Mouse (Mus musculus) embryonic fibroblast, embryonic 13.5 days (primary cell): Measurements from ENCODE around the gene Ano2. TPM values are rescaled to one million over a fixed set of nuclear protein-coding genes. Genes with fewer than 3 reads are reported as not detected.

ENCODE experiments used
- H3K27ac ChIP-seq: 2 replicates; pipeline ENCODE4 v1.5.1; 2012; ENCODE audit warnings: low read length, control low read depth, inconsistent platforms; ENCODE audit not compliant: insufficient read depth
- H3K4me1 ChIP-seq: 2 replicates; pipeline ENCODE4 v1.6.1; 2011; ENCODE audit warnings: low read length; ENCODE audit not compliant: control insufficient read depth, insufficient read depth
- H3K4me3 ChIP-seq: 2 replicates; pipeline ENCODE4 v1.5.1; 2011; ENCODE audit warnings: mild to moderate bottlenecking, control low read depth, low read length; ENCODE audit not compliant: insufficient read depth
- CTCF ChIP-seq: IDR thresholded peaks from 2 replicates; pipeline ENCODE4 v1.5.1; 2011; ENCODE audit warnings: mild to moderate bottlenecking, control low read depth, low read length, moderate library complexity, borderline replicate concordance; ENCODE audit not compliant: insufficient read depth
- POLR2A ChIP-seq: IDR thresholded peaks from 2 replicates; pipeline ENCODE4 v1.6.1; 2011; ENCODE audit warnings: low read depth, mild to moderate bottlenecking, control low read depth, low read length, moderate library complexity
- polyA plus RNA-seq: library from polyadenylated mRNA; stranded (reverse); fragments of >200 nt; gene quantifications from 2 replicates; pipeline ENCODE4 v1.2.4, GENCODE M21; 2011; ENCODE audit warnings: low read depth; ENCODE audit not compliant: missing spikeins, insufficient read length

Gene Ano2
- polyA plus RNA-seq, 1 experiment: not detected

DNA sequence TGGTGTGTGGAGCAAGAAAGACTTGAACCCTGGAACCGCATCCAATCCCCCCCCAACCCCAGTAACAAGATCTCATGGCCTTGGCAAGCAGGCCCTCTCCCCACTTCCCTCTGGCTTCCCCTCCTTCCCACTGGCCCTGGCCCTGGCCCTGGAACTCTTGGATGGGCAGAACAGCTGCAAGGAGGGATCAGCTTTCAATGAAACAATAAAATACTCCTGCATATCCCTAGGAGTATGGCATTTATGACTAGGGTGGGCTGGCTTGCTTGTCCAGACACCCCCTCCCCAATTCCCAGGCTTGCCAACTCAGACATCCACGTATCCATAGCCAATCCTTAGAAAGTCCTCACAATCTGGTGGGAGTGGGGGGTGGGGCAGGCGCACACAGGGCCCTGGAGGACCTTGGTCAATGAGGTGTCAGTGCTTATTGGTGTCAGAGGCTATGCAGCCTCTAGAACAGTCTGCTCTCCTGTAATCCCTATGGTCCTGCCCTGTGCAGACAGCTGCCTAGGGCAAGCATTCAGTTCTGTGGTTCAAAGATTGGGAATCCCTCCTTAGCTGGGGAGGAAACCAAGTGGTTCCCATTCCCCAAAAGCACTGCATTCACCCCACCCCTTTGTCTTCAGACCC, 396.2 kb downstream of the Ano2 start:
- Histone ChIP-seq H3K27ac (no peak overlapping the region), H3K4me1 (no peaks in the 10 kb centered on the region), H3K4me3 (no peak overlapping the region)
- TF ChIP-seq CTCF (no peak), POLR2A (no peak)

DNA sequence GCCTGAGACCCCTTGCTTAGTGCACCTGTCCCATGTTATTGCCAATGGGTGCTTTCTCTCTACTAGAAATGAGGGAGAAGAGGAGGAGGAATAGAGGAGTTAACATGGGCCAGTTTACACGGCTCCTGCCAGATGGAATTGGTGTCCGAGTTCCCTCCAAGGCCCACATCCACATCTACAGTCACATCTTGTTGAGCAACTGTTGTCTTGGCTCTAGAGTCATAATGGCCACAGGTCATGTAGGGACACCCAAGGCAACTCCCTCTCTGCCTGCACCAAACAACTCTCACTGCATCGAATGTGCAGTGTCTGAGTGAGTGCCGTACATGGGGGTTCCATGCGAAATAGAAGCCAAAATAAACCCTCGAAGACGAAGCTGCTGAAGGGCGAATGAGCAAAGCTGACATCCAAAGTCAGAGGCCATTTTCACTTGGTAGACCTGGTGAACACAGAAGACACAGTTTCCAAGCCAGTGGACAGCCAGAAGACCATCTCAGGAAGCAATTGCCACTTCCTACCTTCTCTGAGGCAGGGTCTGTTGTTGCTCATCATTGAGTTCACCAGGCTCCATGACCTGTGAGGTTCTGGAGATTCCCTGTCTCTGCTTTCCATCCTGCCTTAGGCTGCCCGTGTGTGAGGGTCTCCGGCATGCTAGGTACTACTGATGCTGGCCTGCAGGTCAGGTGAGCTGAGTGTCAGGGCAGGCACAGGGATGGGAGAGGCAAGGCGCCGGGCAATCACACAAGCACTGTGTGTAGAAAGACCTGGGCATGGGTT, 398.5 kb downstream of the Ano2 start:
- no peak for TF ChIP-seq POLR2A
- no peak for TF ChIP-seq CTCF
- Histone ChIP-seq H3K4me1 (no peaks in the 10 kb centered on the region), H3K27ac (no peak overlapping the region), H3K4me3 (no peak overlapping the region)

Other genes starting within 250 kb of the Ano2 start
- 170 and 246 TPM in 2 replicates for gene Cd9, start 195.6 kb upstream of the Ano2 start, polyA plus RNA-seq
- 0.15 TPM in 1 of 2 replicates, not detected in the other for gene Vwf, start 143.6 kb upstream of the Ano2 start, polyA plus RNA-seq